9 mouse cellular contexts compared by ENCODE assay signal in the genomic region with DNA sequence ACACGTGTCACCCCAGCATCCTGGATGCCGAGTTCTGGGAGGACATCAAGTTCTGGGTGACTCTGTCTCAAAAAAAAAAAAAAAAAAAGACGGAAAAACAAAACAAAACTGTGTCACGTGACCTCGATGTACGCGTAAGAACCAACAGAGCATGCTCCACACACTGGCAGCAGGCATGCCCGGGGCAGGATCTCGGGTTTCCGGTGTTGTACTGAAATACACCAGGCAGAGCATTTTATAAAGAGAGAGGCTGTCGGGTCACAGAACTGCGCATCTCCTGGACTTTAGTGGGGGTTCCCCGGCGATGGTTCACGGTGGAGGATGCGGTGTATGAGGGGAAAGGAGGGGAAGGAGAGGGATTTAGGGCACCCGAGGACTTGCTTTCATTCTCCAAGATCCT.
DNase-seq lines count a peak whose midpoint lies in the region; ATAC-seq and TF ChIP-seq lines count a peak whose summit lies in the region.
"Had no signal": no experiment of that assay in that cellular context is flagged by ENCODE, and none has a peak within 500 bp of the region (broad histone marks: within the 10 kb centered on the region; RNA-seq: fewer than 3 reads in every experiment).

No protein-coding gene starts in this region.

- peak; percentile 62 for DNase-seq in retina, postnatal 1 day
- no peak for DNase-seq in retina, embryonic 14.5 days (ENCODE audit: low spot score)
- DNase-seq in forebrain, postnatal 0 days, result peak; percentile 63
- DNase-seq in lung, postnatal 10 days, result peak; percentile 56
- DNase-seq in left cerebral cortex, adult 2 months (ENCODE audit: extremely low spot score in 1 of 2, low spot score in 2 of 2), result no peak
- no peak for DNase-seq in gastrocnemius, postnatal 36 days
- no peak for DNase-seq in cerebellum, postnatal 14 days
- no peak for DNase-seq in gastrocnemius, postnatal 14 days
- DNase-seq: adrenal gland, postnatal 10 days had no signal

- peak overlapping the region; percentile 87 for H3K27ac ChIP-seq in forebrain, postnatal 0 days (ENCODE audit: low read depth, low read length)
- H3K27ac ChIP-seq in left cerebral cortex, adult 2 months, result no peak overlapping the region

- peaks cover 17% of the 10 kb centered on the region for H3K4me1 ChIP-seq in forebrain, postnatal 0 days (ENCODE audit: insufficient read depth)

- H3K4me2 ChIP-seq in forebrain, postnatal 0 days (ENCODE audit: low read depth), result peak overlapping the region; percentile 27

- H3K27me3 ChIP-seq in forebrain, postnatal 0 days (ENCODE audit: insufficient read depth, low read length), result no peaks in the 10 kb centered on the region

- no peaks in the 10 kb centered on the region for H3K9me3 ChIP-seq in forebrain, postnatal 0 days (ENCODE audit: low read length)

- no peak overlapping the region for H3K9ac ChIP-seq in forebrain, postnatal 0 days

- TF ChIP-seq CTCF in forebrain, postnatal 0 days (IDR thresholded peaks at IDR 0.05; ENCODE audit: low read depth), result no peak
- no peak for TF ChIP-seq CTCF in left cerebral cortex, adult 2 months (IDR thresholded peaks at IDR 0.05)

- H3K4me3 ChIP-seq in forebrain, postnatal 0 days (ENCODE audit: low read depth, low read length), result 0 out of 2 replicates have a peak overlapping the region, but pooled peaks have one; percentile 0
- no peak overlapping the region for H3K4me3 ChIP-seq in left cerebral cortex, adult 2 months

- intact Hi-C loops in left cerebral cortex, adult 2 months (cut with DNase I), result no loop called here
- intact Hi-C loops in gastrocnemius, postnatal 36 days (cut with DNase I), result no loop called here
- intact Hi-C loops in gastrocnemius, postnatal 14 days (cut with DNase I; ENCODE audit: low total_unique reads), result no loop called here

- 27% methylated on average over 17 of the region's 17 CpGs for WGBS in forebrain, postnatal 0 days

- ATAC-seq in forebrain, postnatal 0 days, result no peak

- H3K36me3 ChIP-seq in forebrain, postnatal 0 days (ENCODE audit: insufficient read depth), result no peaks in the 10 kb centered on the region

Comparison
In these comparisons a context has a peak if more than half of its experiments do, and no peak if none do; other contexts are left out.
1. DNase-seq: peak in retina, postnatal 1 day (single experiment), forebrain, postnatal 0 days (single experiment) and lung, postnatal 10 days (single experiment); none in retina, embryonic 14.5 days (single experiment), left cerebral cortex, adult 2 months (0 of 2), gastrocnemius, postnatal 36 days (0 of 2), cerebellum, postnatal 14 days (0 of 2) and gastrocnemius, postnatal 14 days (single experiment).